Mouse (Mus musculus): ENCODE results near the gene Lysmd4. TPM values are rescaled to one million over a fixed set of nuclear protein-coding genes. Genes with fewer than 3 reads are reported as not detected.

Lysmd4 gene
- total and polyA plus RNA-seq, 3 experiments, result 5.2 to 7.9 TPM; not detected in 1

DNA sequence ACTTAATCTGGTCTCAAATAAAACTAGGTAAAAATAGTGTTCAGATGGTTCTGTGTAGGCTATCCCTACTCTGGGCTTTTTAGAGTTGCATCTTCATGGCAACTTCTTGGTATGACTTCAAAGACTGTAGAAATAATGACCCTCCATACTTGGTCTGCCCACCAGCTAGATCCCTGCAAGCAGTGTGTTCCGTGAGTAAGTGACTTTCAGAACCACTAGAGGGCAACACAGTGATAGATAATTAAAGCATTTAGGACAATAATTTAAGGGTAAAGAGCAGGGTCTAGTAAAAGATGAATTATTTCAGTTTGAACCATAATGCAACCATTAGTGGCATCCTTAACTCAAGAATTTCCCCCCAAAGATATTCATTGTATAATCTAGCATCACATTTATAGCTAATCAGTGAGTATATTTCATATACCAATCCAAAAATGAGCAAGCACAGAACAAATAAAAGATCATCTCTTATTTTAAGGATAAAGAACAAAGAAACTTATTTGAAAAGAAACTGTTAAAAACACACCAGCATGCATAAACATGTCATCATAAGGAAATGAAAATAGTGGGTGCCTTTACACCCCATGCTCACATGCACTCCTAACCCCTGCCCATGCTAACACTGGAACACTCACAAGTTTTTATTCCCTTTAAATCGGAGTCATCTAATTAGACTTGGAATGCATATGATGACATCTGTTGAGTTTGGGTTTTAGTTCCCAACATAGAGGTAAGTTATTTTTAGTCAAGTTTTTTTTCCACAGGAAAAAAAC is 21.0 kb downstream of the Lysmd4 start (continued):
- TF ChIP-seq USF2 (IDR thresholded peaks at IDR 0.05; ENCODE audit: borderline replicate concordance in 1 of 2, insufficient read depth in 1 of 2, low read depth in 1 of 2, low read length in 2 of 2) (no peak), SMC3 (IDR thresholded peaks at IDR 0.05; ENCODE audit: low read depth, low read length) (peak; percentile 89), SIN3A (IDR thresholded peaks at IDR 0.05; ENCODE audit: low read length) (no peak; the same call in 1 of the 2 replicates), MYC (IDR thresholded peaks at IDR 0.05; ENCODE audit: low read depth, low read length) (no peak), USF1 (IDR thresholded peaks at IDR 0.05; ENCODE audit: low read depth, low read length) (no peak), TBP (IDR thresholded peaks at IDR 0.05; ENCODE audit: low read depth, low read length) (no peak), ELF1 (IDR thresholded peaks at IDR 0.05; ENCODE audit: low read depth, low read length) (no peak), RCOR1 (IDR thresholded peaks at IDR 0.05; ENCODE audit: low read depth, low read length) (no peak), ZNF384 (IDR thresholded peaks at IDR 0.05; ENCODE audit: low read depth, low read length) (no peak), NELFE (IDR thresholded peaks at IDR 0.05; ENCODE audit: low read depth, low read length) (no peak), CHD1 (IDR thresholded peaks at IDR 0.05; ENCODE audit: low read depth, low read length) (no peak), UBTF (IDR thresholded peaks at IDR 0.05; ENCODE audit: borderline replicate concordance, insufficient read depth, low read depth, low read length) (no peak), MEF2A (IDR thresholded peaks at IDR 0.05; ENCODE audit: extremely low read depth, insufficient replicate concordance, low read depth, low read length, poor library complexity, severe bottlenecking) (no peak), TCF12 (IDR thresholded peaks at IDR 0.05; ENCODE audit: low read depth, low read length) (no peak)

DNA sequence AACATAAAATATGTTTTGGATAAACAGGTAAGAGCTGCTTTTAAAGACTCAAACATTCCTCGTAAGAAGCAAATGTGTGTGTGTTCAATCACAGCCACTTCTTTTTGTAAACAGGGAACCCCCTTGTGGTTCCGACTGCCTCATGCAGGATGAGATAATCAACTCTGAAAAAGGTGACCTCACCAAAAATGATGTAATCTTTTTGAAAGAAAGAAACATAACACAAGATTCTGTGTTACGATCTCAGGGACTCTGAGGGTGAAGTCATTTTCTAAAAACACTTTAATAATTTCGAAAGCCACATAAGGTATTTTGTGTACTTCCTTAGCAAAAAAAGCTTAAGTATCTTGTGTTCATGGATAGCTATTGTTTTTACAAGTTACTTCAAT is 21.5 kb downstream of the Lysmd4 start:
- Histone ChIP-seq H3K9me3 (replicated peaks; ENCODE audit: insufficient read depth, low read length) (no peaks in the 10 kb centered on the region), H3K4me1 (ENCODE audit: control insufficient read depth in 1 of 2, insufficient read depth in 2 of 2, low read length in 2 of 2) (peaks cover 0 to 11% of the 10 kb centered on the region in 2 experiments; a peak in 3 of 4 replicates), H3K36me3 (ENCODE audit: control insufficient read depth in 1 of 2, insufficient read depth in 2 of 2, low read length in 2 of 2) (peaks cover 2 to 13% of the 10 kb centered on the region in 2 experiments; a peak in 3 of 4 replicates), H3K9ac (ENCODE audit: control insufficient read depth, low read depth, low read length, poor library complexity, severe bottlenecking) (no peak overlapping the region), H3K27ac (ENCODE audit: control insufficient read depth, low read depth, low read length) (no peak overlapping the region), H3K4me3 (ENCODE audit: control insufficient read depth in 1 of 2, insufficient read depth in 1 of 2, low read depth in 2 of 2, low read length in 2 of 2) (no peak overlapping the region), H3K79me2 (ENCODE audit: control insufficient read depth, insufficient read depth, low read length, poor library complexity) (no peaks in the 10 kb centered on the region), H3K27me3 (ENCODE audit: control insufficient read depth in 1 of 2, insufficient read depth in 2 of 2, low read length in 2 of 2) (no peaks in the 10 kb centered on the region)
- no peak for TF ChIP-seq POLR2A (IDR thresholded peaks at IDR 0.05; ENCODE audit: control insufficient read depth in 1 of 2, insufficient read depth in 1 of 2, low read depth in 1 of 2, low read length in 2 of 2, poor library complexity in 1 of 2)
- 0 out of 2 replicates have a peak, but pooled peaks have one; percentile 38 for TF ChIP-seq RCOR1 (IDR thresholded peaks at IDR 0.05; ENCODE audit: low read depth, low read length)
- TF ChIP-seq ELF1 (IDR thresholded peaks at IDR 0.05; ENCODE audit: low read depth, low read length), result no peak
- TF ChIP-seq KAT2A (conservative IDR thresholded peaks at IDR 0.05; ENCODE audit: low read depth, low read length), result no peak
- no peak for TF ChIP-seq ZNF384 (IDR thresholded peaks at IDR 0.05; ENCODE audit: low read depth, low read length)
- TF ChIP-seq MEF2A (IDR thresholded peaks at IDR 0.05; ENCODE audit: extremely low read depth, insufficient replicate concordance, low read depth, low read length, poor library complexity, severe bottlenecking), result no peak
- no peak for TF ChIP-seq CHD2 (IDR thresholded peaks at IDR 0.05; ENCODE audit: low read length)
- no peak for TF ChIP-seq SMC3 (IDR thresholded peaks at IDR 0.05; ENCODE audit: low read depth, low read length)
- no peak for TF ChIP-seq JUND (IDR thresholded peaks at IDR 0.05; ENCODE audit: low read depth, low read length)
- 0 out of 4 replicates have a peak, but pooled peaks of 1 of the 2 experiments have one; percentile 7 for TF ChIP-seq EP300 (IDR thresholded peaks at IDR 0.05; ENCODE audit: low read depth in 1 of 2, low read length in 2 of 2)
- TF ChIP-seq ZKSCAN1 (IDR thresholded peaks at IDR 0.05; ENCODE audit: low read depth, low read length), result no peak
- TF ChIP-seq RAD21 (IDR thresholded peaks at IDR 0.05; ENCODE audit: low read depth, low read length), result no peak
- TF ChIP-seq USF2 (IDR thresholded peaks at IDR 0.05; ENCODE audit: borderline replicate concordance in 1 of 2, insufficient read depth in 1 of 2, low read depth in 1 of 2, low read length in 2 of 2), result no peak
- no peak for TF ChIP-seq MYB (IDR thresholded peaks at IDR 0.05; ENCODE audit: low read depth, low read length)
- TF ChIP-seq ZC3H11A (IDR thresholded peaks at IDR 0.05; ENCODE audit: low read depth, low read length), result no peak
- no peak for TF ChIP-seq GABPA (IDR thresholded peaks at IDR 0.05; ENCODE audit: low read depth, low read length)
- no peak for TF ChIP-seq TBP (IDR thresholded peaks at IDR 0.05; ENCODE audit: low read depth, low read length)
- no peak for TF ChIP-seq MAFK (IDR thresholded peaks at IDR 0.05; ENCODE audit: borderline replicate concordance, low read depth, low read length)
- no peak for TF ChIP-seq MAZ (IDR thresholded peaks at IDR 0.05; ENCODE audit: low read depth, low read length)
- peak; percentile 78 for TF ChIP-seq ETS1 (IDR thresholded peaks at IDR 0.05; ENCODE audit: low read depth, low read length)
- no peak for TF ChIP-seq SIN3A (IDR thresholded peaks at IDR 0.05; ENCODE audit: low read length)
- no peak for TF ChIP-seq NRF1 (IDR thresholded peaks at IDR 0.05; ENCODE audit: insufficient read depth, low read depth, low read length, poor library complexity, severe bottlenecking)
- no peak; a peak in 1 of 6 replicates for TF ChIP-seq CTCF (IDR thresholded peaks at IDR 0.05 in 2 of 3, conservative IDR thresholded peaks at IDR 0.05 in 1 of 3; ENCODE audit: control insufficient read depth in 1 of 3, insufficient read depth in 1 of 3, low read depth in 2 of 3, low read length in 3 of 3, poor library complexity in 1 of 3, severe bottlenecking in 1 of 3)
- TF ChIP-seq POLR2AphosphoS2 (IDR thresholded peaks at IDR 0.05; ENCODE audit: low read length), result no peak
- DNase-seq (ENCODE audit: low read depth, low spot score), result peak; percentile 17
